Mouse (Mus musculus) liver, embryonic 16.5 days (tissue): Measurements from ENCODE around the gene Foxo3. TPM values are rescaled to one million over a fixed set of nuclear protein-coding genes. Genes with fewer than 3 reads are reported as not detected.
A peak's percentile ranks its signal among the peaks of the same experiment; 100 is the strongest.

Source experiments
- ATAC-seq: fragments of 200-750 bp; cut with Nextera tagmentation; 2 replicates; pipeline ENCODE4 v1.8.0; 2017; ENCODE audit warnings: low read depth, mild to moderate bottlenecking, moderate number of reproducible peaks, moderate library complexity
- H3K27ac ChIP-seq: fragments of 300-500 bp; sonication (generic); 2 replicates; pipeline ENCODE4 v1.5.1; 2014; ENCODE audit warnings: mild to moderate bottlenecking, low read length
- H3K27me3 ChIP-seq: fragments of 300-500 bp; sonication (generic); 2 replicates; pipeline ENCODE4 v1.6.1; 2014; ENCODE audit warnings: low read depth, low read length, mixed read lengths; ENCODE audit not compliant: control insufficient read depth, insufficient read depth
- H3K36me3 ChIP-seq: fragments of 300-500 bp; sonication (generic); 2 replicates; pipeline ENCODE4 v1.6.1; 2014; ENCODE audit warnings: mild to moderate bottlenecking; ENCODE audit not compliant: control insufficient read depth, insufficient read depth
- H3K4me1 ChIP-seq: fragments of 300-500 bp; sonication (generic); 2 replicates; pipeline ENCODE4 v1.6.1; 2014; ENCODE audit warnings: low read depth, low read length, mixed read lengths; ENCODE audit not compliant: control insufficient read depth
- H3K4me2 ChIP-seq: fragments of 300-500 bp; sonication (generic); 2 replicates; pipeline ENCODE4 v1.6.1; 2014; ENCODE audit warnings: low read depth, low read length, mixed read lengths
- H3K4me3 ChIP-seq: fragments of 300-500 bp; sonication (generic); 2 replicates; pipeline ENCODE4 v1.5.1; 2014; ENCODE audit warnings: low read depth, mild to moderate bottlenecking, low read length
- H3K9ac ChIP-seq: fragments of 300-500 bp; sonication (generic); 2 replicates; pipeline ENCODE4 v1.6.1; 2014; ENCODE audit warnings: low read depth, low read length
- H3K9me3 ChIP-seq: fragments of 300-500 bp; sonication (generic); replicated peaks from 2 replicates; pipeline ENCODE4 v1.6.1; 2016; ENCODE audit warnings: low read length; ENCODE audit not compliant: control insufficient read depth
- WGBS: fragments of 180-500 bp; shearing (Covaris S2); extraction: QIAGEN DNeasy Blood & Tissue Kit; methylation state at CpG from one replicate; pipeline ENCODE4 v1.1.7; 2014; ENCODE audit not compliant: insufficient replicate concordance; 5-methylcytosine and 5-hydroxymethylcytosine counted together
- polyA plus RNA-seq: library from polyadenylated mRNA; unstranded; fragments of >200 nt; fragmentation: Nextera tagmentation; extraction: Ambion mirVana; gene quantifications from 2 replicates; pipeline ENCODE4 v1.2.1, GENCODE M21; 2015

Foxo3 gene
- polyA plus RNA-seq, 1 experiment from 2014 or later = 13.7 TPM

DNA sequence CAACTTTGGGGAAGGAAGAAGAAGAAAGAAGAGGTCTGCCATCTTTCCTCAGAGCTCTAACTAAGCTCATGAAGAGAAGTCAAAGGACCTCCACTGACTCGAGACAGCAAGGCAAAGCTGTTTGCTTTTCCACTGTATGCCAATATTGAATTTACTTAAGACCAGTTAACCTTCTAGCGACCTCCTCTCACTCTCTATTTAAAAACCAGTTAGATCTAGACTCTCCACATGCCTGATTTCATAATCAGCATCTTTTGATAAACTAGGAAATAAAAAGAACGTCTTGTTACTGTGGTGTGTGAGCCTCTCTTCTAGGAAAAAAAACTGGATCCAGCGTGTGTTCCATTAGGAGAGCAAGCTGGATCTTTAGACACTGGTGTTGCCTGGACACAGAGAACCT is 28.4 kb downstream of the Foxo3 start:
- Histone ChIP-seq H3K27ac (peak overlapping the region; percentile 97), H3K9ac (peak overlapping the region; percentile 61), H3K4me3 (peak overlapping the region; percentile 42), H3K4me2 (peak overlapping the region; percentile 64), H3K9me3 (no peaks in the 10 kb centered on the region), H3K4me1 (peaks cover 94% of the 10 kb centered on the region), H3K27me3 (no peaks in the 10 kb centered on the region), H3K36me3 (peaks cover 3% of the 10 kb centered on the region)
- 39% methylated on average over 4 of the region's 4 CpGs for whole genome bisulfite sequencing
- ATAC-seq = no peak

DNA sequence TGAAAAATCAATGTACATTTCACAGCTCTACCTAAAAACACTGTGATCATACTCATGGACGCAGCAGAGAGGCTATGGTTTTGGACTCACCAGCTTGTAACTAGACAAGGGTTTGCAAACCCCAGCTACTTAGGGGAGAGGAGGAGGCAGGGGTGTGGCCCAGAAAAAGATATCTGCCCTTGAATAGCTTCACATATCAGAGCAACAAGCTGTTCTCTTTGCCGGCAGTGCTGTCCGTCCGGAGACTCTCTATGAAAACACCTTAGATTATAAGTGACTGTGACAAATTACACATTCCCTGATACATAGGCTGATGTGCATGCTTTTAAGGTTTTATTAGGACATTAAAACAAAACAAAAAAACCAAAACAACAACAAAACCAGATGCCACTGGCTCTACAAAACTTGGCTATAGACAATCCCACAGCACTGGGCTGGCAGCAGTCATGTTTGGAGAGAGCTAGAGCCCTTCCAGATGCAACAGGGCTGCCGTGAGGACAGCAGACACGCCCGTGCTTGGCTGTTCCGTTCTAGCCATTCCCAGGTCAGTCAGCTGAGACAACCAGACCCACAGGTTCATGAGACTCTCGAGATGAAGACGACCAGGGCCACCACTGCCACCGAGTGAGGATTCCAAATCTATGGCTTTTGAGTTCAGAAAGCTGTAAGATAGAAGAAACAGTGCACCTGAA is 29.3 kb downstream of the Foxo3 start:
- no peaks in the 10 kb centered on the region for H3K9me3 ChIP-seq
- H3K4me2 ChIP-seq = peak overlapping the region; percentile 64
- WGBS = 23% methylated on average over 11 of the region's 11 CpGs
- peak overlapping the region; percentile 42 for H3K4me3 ChIP-seq
- H3K36me3 ChIP-seq = peaks cover 7% of the 10 kb centered on the region
- H3K9ac ChIP-seq = peak overlapping the region; percentile 61
- H3K27ac ChIP-seq = peak overlapping the region; percentile 97
- peaks cover 95% of the 10 kb centered on the region for H3K4me1 ChIP-seq
- peak; percentile 61 for ATAC-seq
- no peaks in the 10 kb centered on the region for H3K27me3 ChIP-seq

DNA sequence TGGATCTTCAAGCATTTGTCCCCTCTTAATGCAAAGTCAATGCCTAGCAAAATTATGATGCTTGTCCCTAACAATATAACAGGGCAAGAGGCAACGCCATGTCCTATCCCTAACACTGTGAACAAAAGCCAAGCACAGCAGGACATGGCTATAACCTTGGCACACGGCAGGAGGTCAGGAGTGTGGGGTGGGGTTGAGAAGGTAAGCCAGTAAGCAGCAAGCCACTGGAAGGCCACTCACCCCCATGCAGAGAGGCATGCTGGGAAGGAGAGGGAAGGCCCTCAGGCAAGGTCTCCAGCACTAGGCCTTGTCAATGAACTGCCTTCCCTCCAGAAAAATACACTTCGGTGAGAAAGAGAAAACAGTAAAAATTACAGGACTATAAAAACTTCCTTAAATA is 30.1 kb downstream of the Foxo3 start:
- Histone ChIP-seq H3K4me1 (peaks cover 95% of the 10 kb centered on the region), H3K9ac (peak overlapping the region; percentile 61)

DNA sequence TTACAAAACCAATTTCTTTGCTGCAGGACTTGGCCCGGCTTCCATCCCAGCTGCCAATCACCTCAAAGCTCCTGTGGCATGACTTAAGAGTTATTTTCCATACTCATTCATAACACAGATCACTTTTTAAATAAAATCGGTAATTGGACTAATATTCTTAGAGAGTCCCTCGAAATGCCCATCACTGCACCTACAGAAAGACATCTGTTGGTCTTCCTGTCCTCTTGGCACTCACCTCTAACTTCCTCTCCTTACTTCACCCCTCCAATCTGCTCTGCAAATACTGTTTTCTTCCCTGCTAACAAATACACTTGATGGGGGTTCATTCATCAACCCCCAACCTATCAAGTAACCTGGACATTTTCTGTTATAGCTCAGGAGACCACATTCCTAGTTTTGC is 30.9 kb downstream of the Foxo3 start:
- 76% methylated on average over 3 of the region's 3 CpGs for WGBS
- Histone ChIP-seq H3K4me1 (peaks cover 92% of the 10 kb centered on the region), H3K27me3 (no peaks in the 10 kb centered on the region)

More for the DNA sequence above, 30.1 kb downstream of the Foxo3 start:
- Histone ChIP-seq H3K36me3 (peaks cover 8% of the 10 kb centered on the region), H3K27ac (peak overlapping the region; percentile 97), H3K9me3 (no peaks in the 10 kb centered on the region), H3K4me2 (peak overlapping the region; percentile 64; the same call in 1 of the 2 replicates), H3K4me3 (no peak overlapping the region), H3K27me3 (no peaks in the 10 kb centered on the region)
- no peak for ATAC-seq
- 57% methylated on average over 3 of the region's 3 CpGs for WGBS

DNA sequence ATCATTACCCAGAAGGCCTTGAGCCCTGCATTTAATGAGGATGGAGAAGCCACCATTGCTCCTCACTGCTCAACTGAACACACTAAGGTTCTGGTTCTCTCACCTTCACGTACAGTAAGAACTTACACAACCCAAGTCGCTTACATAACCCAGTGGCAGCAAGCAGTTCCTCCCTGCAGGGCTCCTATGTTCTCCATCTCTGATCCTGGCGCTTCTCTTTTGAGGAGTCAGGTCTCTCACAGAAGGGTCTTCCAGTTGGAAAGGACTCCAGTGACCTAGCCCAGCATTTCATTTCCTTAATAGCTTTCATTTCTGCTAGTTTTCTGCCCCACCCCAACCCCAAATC is 31.3 kb downstream of the Foxo3 start:
- peaks cover 92% of the 10 kb centered on the region for H3K4me1 ChIP-seq

More for the DNA sequence above, 30.9 kb downstream of the Foxo3 start:
- H3K36me3 ChIP-seq = peaks cover 6% of the 10 kb centered on the region
- peak overlapping the region; percentile 97 for H3K27ac ChIP-seq
- no peaks in the 10 kb centered on the region for H3K9me3 ChIP-seq
- ATAC-seq = no peak
- peak overlapping the region; percentile 46; the same call in 1 of the 2 replicates for H3K4me2 ChIP-seq
- H3K4me3 ChIP-seq = no peak overlapping the region
- 0 out of 2 replicates have a peak overlapping the region, but pooled peaks have one; percentile 40 for H3K9ac ChIP-seq

GRCm38 (mm10) chr10:42244420-42245255 is 31.9 kb downstream of the Foxo3 start:
- Histone ChIP-seq H3K27me3 (no peaks in the 10 kb centered on the region), H3K27ac (peak overlapping the region; percentile 97), H3K9ac (peak overlapping the region; percentile 40), H3K4me1 (peaks cover 90% of the 10 kb centered on the region), H3K4me3 (no peak overlapping the region), H3K9me3 (no peaks in the 10 kb centered on the region), H3K36me3 (peaks cover 10% of the 10 kb centered on the region; the same call in 1 of the 2 replicates), H3K4me2 (peak overlapping the region; percentile 46)
- ATAC-seq = peak; percentile 94
- 38% methylated on average over 8 of the region's 8 CpGs for WGBS

More for the DNA sequence above, 31.3 kb downstream of the Foxo3 start:
- H3K27ac ChIP-seq = peak overlapping the region; percentile 97
- no peaks in the 10 kb centered on the region for H3K9me3 ChIP-seq
- H3K4me2 ChIP-seq = peak overlapping the region; percentile 46
- peaks cover 6% of the 10 kb centered on the region; the same call in 1 of the 2 replicates for H3K36me3 ChIP-seq
- H3K9ac ChIP-seq = peak overlapping the region; percentile 40
- no peaks in the 10 kb centered on the region for H3K27me3 ChIP-seq
- ATAC-seq = no peak
- 68% methylated on average over 3 of the region's 3 CpGs for WGBS
- no peak overlapping the region for H3K4me3 ChIP-seq

DNA sequence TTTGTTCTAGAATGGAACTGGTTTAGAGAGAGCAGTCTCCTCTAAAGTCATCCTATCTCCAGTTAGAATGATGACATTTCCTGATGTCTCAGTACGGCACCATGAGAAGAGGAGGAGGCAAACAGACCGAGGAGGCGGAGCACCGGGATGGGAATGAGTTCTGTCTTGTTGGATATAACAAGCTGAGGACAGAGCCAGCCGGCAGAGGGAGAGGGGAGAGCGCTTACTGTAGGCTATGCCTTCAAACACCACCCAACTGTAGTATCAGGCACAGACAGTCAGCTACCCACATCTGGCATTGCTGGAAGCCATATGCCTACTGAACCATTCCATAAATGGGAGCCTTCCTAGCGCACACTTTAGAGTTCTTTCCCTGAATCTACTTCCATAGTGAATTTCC is 32.6 kb downstream of the Foxo3 start:
- Histone ChIP-seq H3K36me3 (peaks cover 10% of the 10 kb centered on the region; the same call in 1 of the 2 replicates), H3K4me3 (no peak overlapping the region), H3K4me2 (peak overlapping the region; percentile 46), H3K27me3 (no peaks in the 10 kb centered on the region), H3K9ac (peak overlapping the region; percentile 40; the same call in 1 of the 2 replicates), H3K27ac (peak overlapping the region; percentile 97), H3K4me1 (peaks cover 90% of the 10 kb centered on the region), H3K9me3 (no peaks in the 10 kb centered on the region)
- WGBS = 73% methylated on average over 7 of the region's 7 CpGs
- ATAC-seq = 0 out of 2 replicates have a peak, but pooled peaks have one; percentile 7

GRCm38 (mm10) chr10:42242484-42242883 is 34.1 kb downstream of the Foxo3 start:
- peaks cover 77% of the 10 kb centered on the region for H3K4me1 ChIP-seq

More at GRCm38 (mm10) chr10:42242484-42242883, 34.1 kb downstream of the Foxo3 start:
- Histone ChIP-seq H3K9ac (no peak overlapping the region), H3K27ac (no peak overlapping the region; the same call in 1 of the 2 replicates), H3K9me3 (no peaks in the 10 kb centered on the region), H3K27me3 (no peaks in the 10 kb centered on the region), H3K36me3 (peaks cover 10% of the 10 kb centered on the region; the same call in 1 of the 2 replicates), H3K4me2 (no peak overlapping the region), H3K4me3 (no peak overlapping the region)
- 91% methylated on average over 6 of the region's 6 CpGs for WGBS
- no peak for ATAC-seq
